Mouse (Mus musculus) MEL (cell line): Measurements from ENCODE around the gene Fiz1. TPM values are rescaled to one million over a fixed set of nuclear protein-coding genes. Genes with fewer than 3 reads are reported as not detected.

Experiments
- DNase-seq: peaks from one replicate; pipeline ENCODE4 v3.0.0; 2011; ENCODE audit warnings: low read depth, low spot score
- H3K27ac ChIP-seq: 2 replicates; pipeline ENCODE4 v1.5.1; 2012; ENCODE audit warnings: low read depth, mild to moderate bottlenecking, control low read depth, low read length, moderate library complexity; ENCODE audit not compliant: control insufficient read depth
- H3K27me3 ChIP-seq, 2 experiments: fragments of 150-350 bp in 1 of 2; sonication (generic) in 1 of 2; 2 replicates each; pipeline ENCODE4 v1.6.1; 2012; ENCODE audit warnings: low read length in 2 of 2, mild to moderate bottlenecking in 2 of 2, improper control_type of control experiment in 1 of 2, moderate library complexity in 1 of 2; ENCODE audit not compliant: insufficient read depth in 2 of 2, control insufficient read depth in 1 of 2
- H3K36me3 ChIP-seq, 2 experiments: 2 replicates each; pipeline ENCODE4 v1.6.1; 2012 to 2014; ENCODE audit warnings: low read length in 2 of 2, improper control_type of control experiment in 1 of 2, inconsistent platforms in 1 of 2, mild to moderate bottlenecking in 1 of 2; ENCODE audit not compliant: insufficient read depth in 2 of 2, control insufficient read depth in 1 of 2
- H3K4me1 ChIP-seq, 2 experiments: fragments of 150-350 bp in 1 of 2; sonication (generic) in 1 of 2; 2 replicates each; pipeline ENCODE4 v1.6.1; 2012; ENCODE audit warnings: low read length in 2 of 2, improper control_type of control experiment in 1 of 2, mild to moderate bottlenecking in 1 of 2; ENCODE audit not compliant: insufficient read depth in 2 of 2, control insufficient read depth in 1 of 2
- H3K4me3 ChIP-seq, 2 experiments: fragments of 150-350 bp in 1 of 2; sonication (generic) in 1 of 2; 2 replicates each; pipeline ENCODE4 v1.5.1; 2012; ENCODE audit warnings: low read depth in 2 of 2, low read length in 2 of 2, mild to moderate bottlenecking in 2 of 2, moderate library complexity in 2 of 2, control low read depth in 1 of 2, improper control_type of control experiment in 1 of 2; ENCODE audit not compliant: control insufficient read depth in 1 of 2, insufficient read depth in 1 of 2
- H3K79me2 ChIP-seq: 2 replicates; pipeline ENCODE4 v1.6.1; 2012; ENCODE audit warnings: mild to moderate bottlenecking, low read length, moderate library complexity; ENCODE audit not compliant: control insufficient read depth, poor library complexity, insufficient read depth
- H3K9ac ChIP-seq: 2 replicates; pipeline ENCODE4 v1.6.1; 2012; ENCODE audit warnings: low read depth, mild to moderate bottlenecking, control low read depth, low read length, moderate library complexity; ENCODE audit not compliant: control insufficient read depth, poor library complexity, severe bottlenecking
- H3K9me3 ChIP-seq: fragments of 150-350 bp; sonication (generic); replicated peaks from 2 replicates; pipeline ENCODE4 v1.6.1; 2012; ENCODE audit warnings: mild to moderate bottlenecking, low read length, improper control_type of control experiment, moderate library complexity; ENCODE audit not compliant: insufficient read depth
- BHLHE40 ChIP-seq: IDR thresholded peaks from 2 replicates; pipeline ENCODE4 v1.6.1; 2012; ENCODE audit warnings: low read depth, mild to moderate bottlenecking, inconsistent platforms, low read length, improper control_type of control experiment, borderline replicate concordance
- CHD1 ChIP-seq: IDR thresholded peaks from 2 replicates; pipeline ENCODE4 v1.6.1; 2012; ENCODE audit warnings: low read depth, mild to moderate bottlenecking, inconsistent platforms, low read length, improper control_type of control experiment
- CTCF ChIP-seq, 3 experiments: IDR thresholded peaks in 2 of 3; conservative IDR thresholded peaks in 1 of 3; 2 replicates each; pipeline ENCODE4 v1.5.1; 2011 to 2012; ENCODE audit warnings: low read length in 3 of 3, low read depth in 2 of 3, mild to moderate bottlenecking in 2 of 3, improper control_type of control experiment in 1 of 3, inconsistent platforms in 1 of 3, mixed read lengths in 1 of 3, moderate library complexity in 1 of 3; ENCODE audit not compliant: control insufficient read depth in 1 of 3, insufficient read depth in 1 of 3, poor library complexity in 1 of 3, severe bottlenecking in 1 of 3
- E2F4 ChIP-seq: IDR thresholded peaks from 2 replicates; pipeline ENCODE4 v1.6.1; 2011; ENCODE audit warnings: low read depth, low read length, improper control_type of control experiment, borderline replicate concordance
- ELF1 ChIP-seq: IDR thresholded peaks from 2 replicates; pipeline ENCODE4 v1.6.1; 2014; ENCODE audit warnings: low read depth, mild to moderate bottlenecking, inconsistent platforms, low read length, improper control_type of control experiment, moderate library complexity
- EP300 ChIP-seq, 2 experiments: IDR thresholded peaks; 2 replicates each; pipeline ENCODE4 v1.6.1; 2011; ENCODE audit warnings: improper control_type of control experiment in 2 of 2, low read length in 2 of 2, low read depth in 1 of 2, mild to moderate bottlenecking in 1 of 2
- ETS1 ChIP-seq: IDR thresholded peaks from 2 replicates; pipeline ENCODE4 v1.6.1; 2012; ENCODE audit warnings: low read depth, mild to moderate bottlenecking, inconsistent platforms, low read length, improper control_type of control experiment, moderate library complexity
- GABPA ChIP-seq: IDR thresholded peaks from 2 replicates; pipeline ENCODE4 v1.6.1; 2012; ENCODE audit warnings: low read depth, mild to moderate bottlenecking, inconsistent platforms, low read length, improper control_type of control experiment, moderate library complexity
- GATA1 ChIP-seq: IDR thresholded peaks from 2 replicates; pipeline ENCODE4 v1.6.1; 2011; ENCODE audit warnings: low read depth, low read length, improper control_type of control experiment
- HCFC1 ChIP-seq: IDR thresholded peaks from 2 replicates; pipeline ENCODE4 v1.6.1; 2012; ENCODE audit warnings: low read depth, mild to moderate bottlenecking, inconsistent platforms, low read length, improper control_type of control experiment, moderate library complexity
- JUND ChIP-seq: IDR thresholded peaks from 2 replicates; pipeline ENCODE4 v1.6.1; 2011; ENCODE audit warnings: low read depth, mild to moderate bottlenecking, improper control_type of control experiment, low read length
- KAT2A ChIP-seq: conservative IDR thresholded peaks from 2 replicates; pipeline ENCODE4 v1.6.1; 2012; ENCODE audit warnings: low read depth, low read length, improper control_type of control experiment, inconsistent platforms
- MAFK ChIP-seq: IDR thresholded peaks from 2 replicates; pipeline ENCODE4 v1.6.1; 2011; ENCODE audit warnings: low read depth, mild to moderate bottlenecking, low read length, improper control_type of control experiment, borderline replicate concordance
- MAX ChIP-seq: IDR thresholded peaks from 2 replicates; pipeline ENCODE4 v1.6.1; 2011; ENCODE audit warnings: low read length, improper control_type of control experiment
- MAZ ChIP-seq: IDR thresholded peaks from 2 replicates; pipeline ENCODE4 v1.6.1; 2012; ENCODE audit warnings: low read depth, mild to moderate bottlenecking, inconsistent platforms, low read length, improper control_type of control experiment
- MXI1 ChIP-seq: IDR thresholded peaks from 2 replicates; pipeline ENCODE4 v1.6.1; 2011; ENCODE audit warnings: mild to moderate bottlenecking, low read depth, low read length, improper control_type of control experiment
- MYC ChIP-seq: IDR thresholded peaks from 2 replicates; pipeline ENCODE4 v1.6.1; 2011; ENCODE audit warnings: low read depth, mild to moderate bottlenecking, low read length, improper control_type of control experiment, moderate library complexity
- NELFE ChIP-seq: IDR thresholded peaks from 2 replicates; pipeline ENCODE4 v1.6.1; 2011; ENCODE audit warnings: low read depth, low read length, improper control_type of control experiment
- NRF1 ChIP-seq: IDR thresholded peaks from 2 replicates; pipeline ENCODE4 v1.6.1; 2014; ENCODE audit warnings: low read depth, mild to moderate bottlenecking, inconsistent platforms, low read length, improper control_type of control experiment, moderate library complexity; ENCODE audit not compliant: poor library complexity, insufficient read depth, severe bottlenecking
- POLR2A ChIP-seq, 2 experiments: IDR thresholded peaks; 2 replicates each; pipeline ENCODE4 v1.6.1; 2011 to 2012; ENCODE audit warnings: low read length in 2 of 2, mild to moderate bottlenecking in 2 of 2, control low read depth in 1 of 2, improper control_type of control experiment in 1 of 2, low read depth in 1 of 2, moderate library complexity in 1 of 2; ENCODE audit not compliant: control insufficient read depth in 1 of 2, insufficient read depth in 1 of 2, poor library complexity in 1 of 2
- POLR2AphosphoS2 ChIP-seq: IDR thresholded peaks from 2 replicates; pipeline ENCODE4 v1.6.1; 2011; ENCODE audit warnings: low read length, improper control_type of control experiment
- POLR2AphosphoS5 ChIP-seq: IDR thresholded peaks from 2 replicates; pipeline ENCODE4 v1.6.1; 2012; ENCODE audit warnings: low read depth, borderline replicate concordance, mild to moderate bottlenecking, inconsistent platforms, low read length, moderate library complexity, mixed read lengths
- RAD21 ChIP-seq: IDR thresholded peaks from 2 replicates; pipeline ENCODE4 v1.6.1; 2011; ENCODE audit warnings: mild to moderate bottlenecking, low read depth, low read length, improper control_type of control experiment
- SIN3A ChIP-seq: IDR thresholded peaks from 2 replicates; pipeline ENCODE4 v1.6.1; 2012; ENCODE audit warnings: low read length, improper control_type of control experiment, inconsistent platforms
- SMC3 ChIP-seq: IDR thresholded peaks from 2 replicates; pipeline ENCODE4 v1.6.1; 2011; ENCODE audit warnings: low read depth, low read length, improper control_type of control experiment
- TAL1 ChIP-seq: IDR thresholded peaks from 2 replicates; pipeline ENCODE4 v1.6.1; 2012; ENCODE audit warnings: mild to moderate bottlenecking, inconsistent platforms, low read length, moderate library complexity, mixed read lengths
- TBP ChIP-seq: IDR thresholded peaks from 2 replicates; pipeline ENCODE4 v1.8.0; 2011; ENCODE audit warnings: low read depth, low read length, improper control_type of control experiment
- TCF12 ChIP-seq: IDR thresholded peaks from 2 replicates; pipeline ENCODE4 v1.6.1; 2014; ENCODE audit warnings: low read depth, mild to moderate bottlenecking, inconsistent platforms, low read length, improper control_type of control experiment, moderate library complexity
- UBTF ChIP-seq: IDR thresholded peaks from 2 replicates; pipeline ENCODE4 v1.6.1; 2012; ENCODE audit warnings: low read depth, mild to moderate bottlenecking, inconsistent platforms, low read length, improper control_type of control experiment, moderate library complexity, borderline replicate concordance; ENCODE audit not compliant: insufficient read depth
- USF1 ChIP-seq: IDR thresholded peaks from 2 replicates; pipeline ENCODE4 v1.6.1; 2014; ENCODE audit warnings: low read depth, mild to moderate bottlenecking, inconsistent platforms, low read length, improper control_type of control experiment, moderate library complexity
- USF2 ChIP-seq, 2 experiments: IDR thresholded peaks; 2 replicates each; pipeline ENCODE4 v1.6.1; 2011 to 2012; ENCODE audit warnings: improper control_type of control experiment in 2 of 2, low read length in 2 of 2, borderline replicate concordance in 1 of 2, inconsistent platforms in 1 of 2, low read depth in 1 of 2, mild to moderate bottlenecking in 1 of 2; ENCODE audit not compliant: insufficient read depth in 1 of 2
- ZC3H11A ChIP-seq: IDR thresholded peaks from 2 replicates; pipeline ENCODE4 v1.6.1; 2012; ENCODE audit warnings: low read depth, mild to moderate bottlenecking, inconsistent platforms, low read length, improper control_type of control experiment
- ZKSCAN1 ChIP-seq: IDR thresholded peaks from 2 replicates; pipeline ENCODE4 v1.6.1; 2012; ENCODE audit warnings: low read depth, mild to moderate bottlenecking, inconsistent platforms, low read length, improper control_type of control experiment, moderate library complexity
- ZMIZ1 ChIP-seq: IDR thresholded peaks from 2 replicates; pipeline ENCODE4 v1.6.1; 2012; ENCODE audit warnings: low read depth, mild to moderate bottlenecking, inconsistent platforms, low read length, improper control_type of control experiment, moderate library complexity
- ZNF384 ChIP-seq: IDR thresholded peaks from 2 replicates; pipeline ENCODE4 v1.6.1; 2012; ENCODE audit warnings: low read depth, mild to moderate bottlenecking, inconsistent platforms, low read length, improper control_type of control experiment
- polyA plus RNA-seq, 2 experiments: library from polyadenylated mRNA; stranded (reverse) in 1 of 2; unstranded in 1 of 2; fragments of >175 nt in 1 of 2; fragments of >200 nt in 1 of 2; gene quantifications; 2 replicates each; pipeline versions ENCODE4 v1.2.1 to v1.2.4; 2012; ENCODE audit warnings: low replicate concordance in 2 of 2, low read depth in 1 of 2; ENCODE audit not compliant: insufficient read length in 2 of 2, insufficient read depth in 1 of 2, missing spikeins in 1 of 2
- total RNA-seq: library from RNA; depleted of rRNA; stranded (reverse); fragments of 300-350 nt; gene quantifications from 2 replicates; pipeline ENCODE4 v1.2.3, GENCODE M21; 2012

Gene Fiz1
- total and polyA plus RNA-seq, 3 experiments: 28.1 to 56.5 TPM; not detected in 1

DNA sequence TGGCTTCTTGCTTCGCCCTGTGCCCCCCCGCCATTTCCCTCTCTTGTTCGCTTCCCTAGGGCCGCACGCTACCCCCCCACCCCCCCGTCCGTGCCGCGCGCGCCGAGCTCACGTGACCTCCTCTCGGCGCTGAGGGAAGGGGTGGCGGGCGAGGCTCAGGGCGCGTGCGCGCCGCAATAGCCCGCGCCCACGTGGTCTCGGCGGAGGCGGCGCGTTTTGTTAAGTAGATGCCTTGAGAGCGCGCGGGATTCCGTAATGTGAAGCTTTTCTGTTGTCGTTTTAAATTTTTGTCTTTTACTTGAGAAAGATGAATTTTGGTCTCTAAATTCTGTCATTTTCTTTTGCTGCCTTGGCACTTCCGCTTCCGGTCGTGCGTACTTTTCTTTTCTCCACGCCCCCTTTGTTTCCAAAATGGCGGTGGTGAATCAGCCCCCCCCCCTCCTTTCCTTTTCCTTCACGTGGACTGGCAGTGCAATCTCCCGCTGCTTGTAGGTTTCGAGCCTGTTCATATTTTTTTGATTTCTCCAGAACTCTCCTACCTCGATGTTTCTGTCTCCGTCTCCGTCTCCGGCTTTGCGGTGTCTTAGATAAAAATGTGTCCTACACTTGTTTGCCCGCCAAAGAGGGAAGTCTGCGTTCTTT is 48.0 kb upstream of the Fiz1 start:
- H3K4me1 ChIP-seq: peaks cover 2 to 22% of the 10 kb centered on the region in 2 experiments
- peak overlapping the region; percentile 94 for H3K27ac ChIP-seq
- no peaks in the 10 kb centered on the region for H3K9me3 ChIP-seq
- H3K4me3 ChIP-seq: peak overlapping the region; percentile 89 to 93
- peaks cover 55% of the 10 kb centered on the region for H3K79me2 ChIP-seq
- peak; percentile 91 for DNase-seq
- H3K36me3 ChIP-seq: peaks cover 10 to 30% of the 10 kb centered on the region in 2 experiments
- H3K27me3 ChIP-seq: no peaks in the 10 kb centered on the region
- H3K9ac ChIP-seq: peak overlapping the region; percentile 95
- no peak; the same call in 1 of the 2 replicates for TF ChIP-seq POLR2AphosphoS2
- TF ChIP-seq MYC: peak; percentile 99
- peak; percentile 95 for TF ChIP-seq MAX
- no peak for TF ChIP-seq CHD1
- TF ChIP-seq USF1: peak; percentile 93
- peak; percentile 53; the same call in 1 of the 2 replicates for TF ChIP-seq BHLHE40
- no peak for TF ChIP-seq ZMIZ1
- peak; percentile 96 for TF ChIP-seq MXI1
- TF ChIP-seq MAZ: peak; percentile 89
- TF ChIP-seq SIN3A: peak; percentile 84
- no peak for TF ChIP-seq SMC3
- TF ChIP-seq EP300 (IDR thresholded peaks at IDR 0.05; ENCODE audit: low read depth in 1 of 2, low read length in 2 of 2): peak in 1 of 2 experiments; percentile 20; a peak in 1 of 4 replicates
- no peak for TF ChIP-seq ZNF384
- TF ChIP-seq CTCF (IDR thresholded peaks at IDR 0.05 in 2 of 3, conservative IDR thresholded peaks at IDR 0.05 in 1 of 3; ENCODE audit: control insufficient read depth in 1 of 3, insufficient read depth in 1 of 3, low read depth in 2 of 3, low read length in 3 of 3, poor library complexity in 1 of 3, severe bottlenecking in 1 of 3): no peak
- TF ChIP-seq ETS1: peak; percentile 45
- TF ChIP-seq KAT2A: peak; percentile 42; the same call in 1 of the 2 replicates
- peak; percentile 28 for TF ChIP-seq NELFE
- TF ChIP-seq TAL1: no peak
- TF ChIP-seq ZC3H11A: no peak
- peak; percentile 94 for TF ChIP-seq ELF1
- TF ChIP-seq UBTF: no peak
- no peak for TF ChIP-seq ZKSCAN1
- no peak for TF ChIP-seq GATA1
- TF ChIP-seq NRF1: peak; percentile 78
- peak; percentile 80 for TF ChIP-seq HCFC1
- peak; percentile 50; the same call in 1 of the 2 replicates for TF ChIP-seq TCF12
- TF ChIP-seq TBP: peak; percentile 75
- TF ChIP-seq USF2 (IDR thresholded peaks at IDR 0.05; ENCODE audit: borderline replicate concordance in 1 of 2, insufficient read depth in 1 of 2, low read depth in 1 of 2, low read length in 2 of 2): peak in 1 of 2 experiments; percentile 68; a peak in 1 of 4 replicates
- no peak for TF ChIP-seq JUND
- TF ChIP-seq RAD21: no peak
- peak in 1 of 2 experiments; percentile 50; a peak in 1 of 4 replicates for TF ChIP-seq POLR2A (IDR thresholded peaks at IDR 0.05; ENCODE audit: control insufficient read depth in 1 of 2, insufficient read depth in 1 of 2, low read depth in 1 of 2, low read length in 2 of 2, poor library complexity in 1 of 2)
- TF ChIP-seq GABPA: no peak
- TF ChIP-seq E2F4: peak; percentile 87; the same call in 1 of the 2 replicates
- no peak for TF ChIP-seq MAFK
- TF ChIP-seq POLR2AphosphoS5: no peak
